Mouse (Mus musculus) bone marrow, adult 2 months (tissue): ENCODE results near the gene Gsk3a. TPM values are rescaled to one million over a fixed set of nuclear protein-coding genes. Genes with fewer than 3 reads are reported as not detected.

Source experiments
- H3K27ac ChIP-seq: fragments of 200-500 bp; 2 replicates; pipeline ENCODE4 v1.5.1; 2012; ENCODE audit warnings: low read depth, mild to moderate bottlenecking, control low read depth, inconsistent platforms, low read length; ENCODE audit not compliant: control insufficient read depth, poor library complexity, insufficient read depth
- H3K4me1 ChIP-seq: fragments of 200-500 bp; 2 replicates; pipeline ENCODE4 v1.6.1; 2011; ENCODE audit warnings: low read length; ENCODE audit not compliant: control insufficient read depth, insufficient read depth
- H3K4me3 ChIP-seq: fragments of 200-500 bp; replicated peaks from 2 replicates; pipeline ENCODE3; 2011; ENCODE audit warnings: mild to moderate bottlenecking, low read depth, low read length, control low read depth; ENCODE audit not compliant: control insufficient read depth
- CTCF ChIP-seq: fragments of 200-500 bp; IDR thresholded peaks from 2 replicates; pipeline ENCODE4 v1.5.1; 2011; ENCODE audit warnings: low read length, control low read depth; ENCODE audit not compliant: control insufficient read depth, insufficient read depth
- POLR2A ChIP-seq: fragments of 200-500 bp; IDR thresholded peaks from 2 replicates; pipeline ENCODE4 v1.6.1; 2011; ENCODE audit warnings: low read depth, mild to moderate bottlenecking, control low read depth, low read length, borderline replicate concordance; ENCODE audit not compliant: control insufficient read depth
- WGBS: fragments of 180-500 bp; shearing (Covaris S2); methylation state at CpG from one replicate; pipeline ENCODE4 v1.1.7; 2018; 5-methylcytosine and 5-hydroxymethylcytosine counted together
- polyA plus RNA-seq: library from polyadenylated mRNA; stranded (reverse); fragments of >200 nt; gene quantifications from 2 replicates; pipeline ENCODE4 v1.2.4, GENCODE M21; 2011; ENCODE audit warnings: low replicate concordance; ENCODE audit not compliant: missing spikeins, insufficient read depth, insufficient read length

The Gsk3a gene
- polyA plus RNA-seq, 1 experiment, result 56.8 TPM

DNA sequence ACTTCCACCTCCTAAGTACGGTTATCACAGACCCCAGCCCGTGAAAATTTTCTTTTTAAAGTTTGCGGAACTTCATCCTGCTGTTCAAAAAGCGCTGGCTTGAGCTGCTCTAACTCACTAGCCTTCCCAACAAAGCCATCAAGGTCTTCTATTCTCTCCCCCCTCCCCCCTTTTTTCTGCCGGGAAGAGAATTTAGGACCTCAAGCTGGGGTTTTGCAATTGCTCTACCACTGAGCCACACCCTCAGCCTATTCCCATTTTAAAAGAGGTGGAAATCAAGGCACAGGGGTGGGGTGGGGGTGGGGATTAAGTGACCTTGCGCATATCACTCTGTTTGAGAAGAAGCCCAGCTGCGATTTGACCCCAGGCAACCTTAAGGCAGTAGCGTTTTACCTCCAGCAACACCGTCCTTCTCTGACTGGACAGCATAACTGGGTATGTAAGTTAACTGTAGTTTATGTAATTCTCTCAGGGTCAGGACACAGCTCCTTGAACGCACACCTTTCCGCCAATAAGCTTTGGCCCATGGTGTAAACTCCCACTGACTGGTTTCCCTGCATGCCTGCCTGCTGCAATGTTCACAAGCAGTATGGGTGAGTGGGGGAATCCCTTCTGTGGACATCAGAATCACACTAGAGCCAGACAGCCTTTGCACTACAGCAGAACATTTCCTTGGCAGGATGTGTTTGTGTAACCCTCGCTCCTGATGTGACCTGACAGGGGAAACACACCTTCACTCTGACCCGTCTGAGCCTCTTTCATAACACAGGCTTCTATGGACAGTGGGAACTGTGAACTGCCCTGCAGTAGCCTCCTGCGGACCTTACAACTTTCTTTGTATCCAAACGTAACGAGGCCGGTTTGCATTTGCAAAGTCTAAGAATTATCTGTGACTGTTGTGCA, 26.6 kb upstream of the Gsk3a start:
- H3K4me1 ChIP-seq, result peaks cover 1% of the 10 kb centered on the region; the same call in 1 of the 2 replicates
- no peak for TF ChIP-seq POLR2A
- TF ChIP-seq CTCF, result no peak
- 75% methylated on average over 17 of the region's 17 CpGs for WGBS
- H3K27ac ChIP-seq, result no peak overlapping the region
- H3K4me3 ChIP-seq, result no peak overlapping the region

DNA sequence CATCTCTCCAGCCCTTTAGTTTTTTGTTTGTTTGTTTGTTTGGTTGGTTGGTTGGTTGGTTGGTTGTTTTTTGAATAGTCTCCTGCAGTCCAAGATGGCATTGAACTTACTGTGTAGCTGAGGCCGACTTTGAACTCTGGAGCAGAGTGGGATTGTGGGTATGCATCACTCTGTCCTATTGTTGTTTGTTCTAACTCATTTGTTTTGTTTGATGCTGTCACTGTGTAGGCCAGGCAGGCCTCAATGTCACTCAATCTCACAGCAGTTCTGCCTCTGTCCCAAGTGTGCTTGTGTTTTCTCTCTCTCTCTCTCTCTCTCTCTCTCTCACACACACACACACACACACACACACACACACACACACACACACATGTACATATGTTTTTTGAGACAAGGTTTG, 24.2 kb upstream of the Gsk3a start:
- no peak for TF ChIP-seq POLR2A
- TF ChIP-seq CTCF, result no peak
- Histone ChIP-seq H3K4me3 (no peak overlapping the region), H3K4me1 (peaks cover under 1% of the 10 kb centered on the region; the same call in 1 of the 2 replicates), H3K27ac (no peak overlapping the region)
- WGBS, result 62% methylated on average over 1 of the region's 1 CpGs

DNA sequence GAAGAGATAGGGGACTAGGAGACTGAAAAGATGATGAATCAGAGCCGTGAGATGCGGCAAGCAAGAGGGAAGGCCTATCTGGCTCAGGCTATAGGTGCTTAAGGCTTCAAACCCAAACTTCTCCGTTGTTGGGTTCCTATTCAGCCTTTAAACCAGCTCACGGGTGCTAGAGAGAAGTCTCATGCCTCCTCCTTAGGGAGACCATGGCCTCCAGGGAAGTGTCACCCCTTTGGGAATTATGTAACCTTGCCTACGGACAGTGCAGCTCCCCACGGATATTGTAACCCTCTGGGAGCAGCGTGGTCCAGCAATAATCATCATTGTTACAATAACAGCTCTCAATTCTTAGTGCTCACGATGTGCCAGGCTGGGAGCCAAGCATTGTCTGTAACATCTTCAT, 14.2 kb upstream of the Gsk3a start:
- 37% methylated on average over 8 of the region's 8 CpGs for WGBS
- Histone ChIP-seq H3K4me3 (no peak overlapping the region), H3K27ac (no peak overlapping the region), H3K4me1 (no peaks in the 10 kb centered on the region)
- TF ChIP-seq CTCF, result no peak
- TF ChIP-seq POLR2A, result no peak

DNA sequence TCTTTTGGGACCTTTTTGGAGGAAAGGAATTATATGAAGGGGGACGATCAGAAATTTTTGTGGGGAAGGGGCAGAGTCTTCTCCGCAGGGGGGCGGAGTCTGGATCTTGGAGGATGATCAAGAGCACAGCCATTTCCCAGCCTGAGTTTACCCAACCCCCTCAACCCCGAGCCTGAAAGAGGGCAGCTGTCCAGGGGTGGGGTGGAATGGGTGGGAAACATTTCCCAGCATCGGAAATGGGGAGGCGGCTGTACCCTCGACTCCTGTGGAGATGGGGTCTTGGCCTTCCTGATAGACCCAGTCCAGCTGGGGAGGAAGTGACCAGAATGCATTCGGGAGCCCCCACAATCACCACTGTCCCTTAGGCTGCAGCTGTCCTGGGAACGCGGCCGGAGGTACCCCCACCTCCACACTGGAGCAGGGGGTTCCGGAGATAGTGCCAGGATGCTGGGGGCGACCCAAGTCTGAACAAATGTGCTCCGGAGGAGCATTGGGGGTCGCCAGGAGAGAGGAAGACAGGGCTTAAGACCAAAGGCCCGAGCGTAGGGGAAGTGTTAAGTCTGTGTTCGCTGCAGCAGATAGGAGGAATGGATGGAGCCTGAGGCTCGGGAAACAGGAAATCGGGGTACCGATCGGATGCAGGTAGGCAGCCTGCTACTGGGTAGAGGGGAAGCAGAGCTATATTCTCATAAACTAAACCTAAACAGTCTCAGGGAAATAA, 13.6 kb upstream of the Gsk3a start:
- Histone ChIP-seq H3K27ac (no peak overlapping the region), H3K4me3 (no peak overlapping the region), H3K4me1 (no peaks in the 10 kb centered on the region; the same call in 1 of the 2 replicates)
- WGBS, result 4% methylated on average over 22 of the region's 22 CpGs
- TF ChIP-seq POLR2A (no peak), CTCF (no peak)

DNA sequence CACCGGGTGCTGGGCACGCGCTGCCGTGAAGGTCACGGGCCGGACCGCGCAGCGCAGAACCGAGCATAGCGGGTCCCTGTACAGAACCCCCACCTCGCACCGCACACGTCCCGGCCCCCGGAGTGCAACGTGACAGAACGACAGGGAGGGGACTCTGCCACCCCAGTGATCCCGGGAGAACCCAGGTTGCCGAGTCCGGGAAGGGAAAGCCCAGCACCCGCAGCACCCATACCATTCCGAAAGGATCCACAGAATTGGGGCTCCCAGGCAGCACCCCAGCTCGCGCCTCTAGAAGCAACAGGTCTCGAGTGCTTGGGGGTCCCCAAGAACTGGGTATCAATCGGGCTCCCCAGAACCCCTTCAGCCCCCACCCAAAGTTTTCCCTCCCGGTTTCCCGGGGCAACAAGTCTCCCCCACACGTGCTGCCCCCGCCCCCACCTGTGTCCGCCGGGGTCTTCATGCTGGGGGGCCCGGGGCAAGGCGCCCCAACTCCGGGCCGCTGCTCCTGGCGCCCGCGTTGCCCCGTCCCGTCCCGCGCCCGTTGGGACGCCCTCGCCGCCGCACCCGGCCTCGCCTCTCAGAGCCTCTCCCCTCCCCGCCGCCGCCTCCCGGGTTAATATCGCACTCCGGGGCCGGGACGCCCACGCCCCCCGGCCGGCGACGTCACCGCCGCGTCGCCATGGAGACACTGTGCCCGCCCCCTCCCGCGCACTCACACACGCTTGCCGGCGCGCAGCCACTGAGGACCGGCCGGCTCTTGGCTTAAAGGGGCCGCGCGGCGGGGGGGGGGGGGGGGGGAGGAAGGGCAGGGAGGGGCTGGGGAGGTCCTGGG, 12.7 kb upstream of the Gsk3a start, which contains the start of gene Erf:
TSS of gene Erf (minus strand) at position 621 of the 832 bp plus-strand sequence.
- Histone ChIP-seq H3K4me1 (no peaks in the 10 kb centered on the region; the same call in 1 of the 2 replicates), H3K4me3 (peak within 1 kb of the TSS; percentile 94), H3K27ac (peak within 1 kb of the TSS; percentile 70)
- TF ChIP-seq CTCF (no peak), POLR2A (peak; percentile 74; the same call in 1 of the 2 replicates)
- 1% methylated on average over 77 of the region's 81 CpGs for WGBS

DNA sequence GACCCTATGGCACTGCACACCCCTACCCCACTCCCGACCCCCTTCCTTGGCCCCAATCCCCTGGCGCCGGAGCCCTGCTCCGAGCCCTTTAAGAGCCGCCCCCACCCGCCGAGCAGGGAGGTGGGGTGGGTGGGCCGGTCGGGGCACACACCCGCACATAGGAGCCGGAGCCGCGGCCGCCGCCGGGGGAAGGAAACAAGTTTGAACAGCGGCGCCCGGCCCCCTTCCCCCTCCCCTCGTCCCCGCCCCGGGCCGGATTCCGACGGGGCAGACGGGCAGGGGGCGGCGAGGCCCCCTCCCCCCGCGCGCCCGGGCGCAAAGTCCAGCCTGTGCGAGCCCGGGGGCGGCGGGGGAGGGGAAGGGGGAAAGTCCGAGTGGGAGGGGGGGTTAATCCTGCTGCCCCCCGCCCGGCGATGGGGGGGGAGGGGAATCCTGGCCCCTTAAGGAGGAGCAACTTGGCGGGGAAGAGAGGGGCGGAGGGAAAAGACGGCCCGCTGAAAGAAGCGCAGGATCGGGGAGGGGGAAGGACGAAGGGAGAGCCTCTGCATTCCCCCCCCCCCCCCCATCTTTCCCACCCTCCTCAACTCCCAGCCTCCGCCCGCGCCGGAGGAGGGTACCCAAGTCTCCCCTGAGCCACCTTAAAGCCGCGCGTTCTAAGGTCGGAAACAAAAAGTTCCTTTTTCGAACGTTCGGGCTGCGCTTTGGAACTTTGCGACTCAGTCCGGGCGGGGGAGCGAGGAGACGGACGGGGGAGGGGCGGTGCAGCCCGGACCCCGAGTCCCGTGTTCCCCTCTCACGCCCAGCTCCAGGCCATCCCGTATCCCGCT, 11.9 kb upstream of the Gsk3a start:
- no peaks in the 10 kb centered on the region; the same call in 1 of the 2 replicates for H3K4me1 ChIP-seq
- no peak for TF ChIP-seq POLR2A
- no peak for TF ChIP-seq CTCF
- peak overlapping the region; percentile 70; the same call in 1 of the 2 replicates for H3K27ac ChIP-seq
- WGBS, result 1% methylated on average over 60 of the region's 73 CpGs
- peak overlapping the region; percentile 94 for H3K4me3 ChIP-seq

DNA sequence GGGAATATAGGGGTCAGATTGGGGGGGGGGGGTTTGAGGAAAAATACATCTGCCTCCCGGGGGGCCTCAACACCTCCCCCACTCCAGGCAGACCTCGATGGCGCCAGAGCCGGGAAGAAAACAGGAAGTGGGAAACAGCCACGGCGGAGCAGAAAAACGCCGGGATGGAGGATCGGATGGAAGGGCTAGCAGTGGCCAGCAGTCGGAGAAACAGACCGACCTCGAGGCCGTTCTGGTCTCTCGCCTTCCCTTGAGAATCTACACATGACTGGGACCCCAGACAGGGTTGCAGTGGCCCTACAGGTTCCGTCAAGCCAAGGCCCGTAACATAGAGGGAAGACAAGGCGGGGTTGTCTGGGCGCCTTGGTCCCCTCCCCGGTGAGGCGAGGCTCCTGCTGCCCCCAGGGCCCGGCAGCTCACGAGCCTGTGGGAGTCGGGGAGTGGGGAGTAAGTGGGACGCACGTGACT, 11.2 kb upstream of the Gsk3a start:
- no peaks in the 10 kb centered on the region; the same call in 1 of the 2 replicates for H3K4me1 ChIP-seq
- WGBS, result under 1% methylated on average over 25 of the region's 25 CpGs
- TF ChIP-seq POLR2A (no peak), CTCF (0 out of 2 replicates have a peak, but pooled peaks have one; percentile 6)
- H3K4me3 ChIP-seq, result peak overlapping the region; percentile 60
- H3K27ac ChIP-seq, result peak overlapping the region; percentile 33; the same call in 1 of the 2 replicates
